Mouse (Mus musculus): ENCODE measurements at regions not wholly inside any gene's neighbourhood (a gene's known extent, or its start where the extent isn't known, plus 50 kb on each side); places are given as distances from the start of the nearest gene placed in this dataset.

DNA sequence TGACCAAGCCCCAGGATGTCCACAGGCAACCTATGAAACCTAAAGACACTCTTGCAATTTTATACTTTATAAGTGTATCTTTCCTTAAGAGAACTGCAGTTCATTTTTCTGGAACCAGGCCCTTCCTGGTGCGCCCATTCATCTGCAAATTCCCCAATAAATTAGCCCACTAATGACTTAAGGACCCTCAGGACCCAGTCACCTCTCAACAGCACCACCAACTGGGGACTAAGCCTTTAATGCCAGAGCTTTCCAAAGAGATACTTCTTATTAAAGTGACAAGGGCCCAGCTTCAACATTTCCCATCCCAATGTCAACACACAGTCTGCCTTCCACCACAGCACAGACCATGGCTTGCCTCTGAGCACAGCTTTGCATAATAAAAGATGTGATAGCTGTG lies 237.6 kb upstream of the Pabpc6 start:
- TF ChIP-seq CTCF (IDR thresholded peaks at IDR 0.05) (no peak), EP300 (IDR thresholded peaks at IDR 0.05) (no peak)

Measured in lung, postnatal 0 days (tissue).